Mouse (Mus musculus) layer of hippocampus, adult 8-10 months (tissue): Measurements from ENCODE around the gene Nol4l. TPM values are rescaled to one million over a fixed set of nuclear protein-coding genes. Genes with fewer than 3 reads are reported as not detected.
"Not testable (repeated sequence)": the region's sequence is repeated elsewhere in the genome, so short reads cannot be mapped to it uniquely, and the experiment has no call there.

Source experiments
- DNase-seq, 2 experiments: peaks; one replicate each; pipeline ENCODE4 v3.0.0; 2022; ENCODE audit warnings: low spot score in 2 of 2
- total RNA-seq, 4 experiments: library from RNA; stranded (reverse); gene quantifications; 2 replicates each; pipeline ENCODE4 v1.2.4; 2022

The Nol4l gene
- total RNA-seq, 4 experiments from 2014 or later = 44.4 to 47.8 (median 45.1) TPM

DNA sequence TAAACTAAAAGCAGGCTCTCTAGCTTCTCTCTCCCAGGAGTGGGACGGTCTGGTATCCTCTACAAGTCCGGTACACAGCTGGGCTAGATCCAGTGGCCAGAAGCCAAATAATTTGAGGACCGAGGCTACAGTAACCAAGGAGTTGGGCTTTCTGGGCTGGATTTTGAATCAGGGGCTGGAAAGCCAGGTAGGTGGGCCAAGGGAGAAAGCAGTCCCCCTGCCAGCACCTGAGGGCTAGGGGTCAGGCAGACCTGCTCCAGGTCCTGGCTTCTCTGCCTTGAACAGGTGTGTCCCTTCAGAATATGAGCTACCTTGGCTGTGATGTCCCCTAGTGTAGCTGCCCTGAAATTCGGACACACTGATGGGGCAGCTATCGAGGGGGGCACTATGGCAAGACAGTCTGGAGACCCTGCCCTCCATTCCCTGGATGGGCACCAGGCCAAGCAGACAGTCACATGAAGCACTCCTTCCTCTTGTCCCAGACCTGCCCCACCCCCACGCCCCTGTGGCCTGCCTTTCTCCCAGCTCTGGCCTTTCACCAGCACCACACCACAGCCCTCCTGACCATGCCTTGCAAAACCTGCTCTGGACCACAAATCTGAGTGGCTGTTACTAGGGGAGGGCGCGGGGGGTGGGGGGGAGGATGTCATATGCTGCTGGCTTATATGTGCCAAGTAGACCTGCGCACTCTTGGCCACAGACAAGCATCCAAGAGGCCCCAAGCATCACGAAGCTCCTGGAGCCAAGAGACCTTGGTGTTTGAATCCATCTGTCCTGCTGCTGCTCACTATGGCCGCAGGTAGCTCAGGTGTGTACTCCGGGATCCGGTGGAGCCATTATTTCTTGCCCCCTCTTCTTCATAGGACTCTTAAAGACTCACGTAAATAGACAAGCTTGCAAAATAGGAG is 17.1 kb downstream of the Nol4l start:
- no peak for DNase-seq

DNA sequence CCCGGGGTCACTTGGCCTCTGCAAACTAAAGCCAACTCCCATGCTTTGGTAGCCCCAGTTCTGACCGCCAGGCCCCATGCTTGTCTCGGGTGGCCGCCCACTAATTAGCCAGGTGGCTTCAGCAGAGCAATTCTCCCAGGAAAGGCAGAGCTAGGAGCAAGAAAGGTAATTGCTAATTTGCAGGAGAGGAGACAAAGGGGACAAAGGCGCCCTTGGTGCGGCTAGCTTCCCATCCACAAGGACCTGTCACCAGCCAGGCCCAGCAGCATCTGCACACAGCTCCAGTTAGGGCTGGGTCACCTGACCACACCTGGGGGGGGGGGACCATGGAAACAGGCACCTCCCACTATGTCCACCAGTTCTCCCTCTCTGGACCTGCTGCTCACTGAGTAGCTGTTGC is 18.2 kb downstream of the Nol4l start:
- no peak for DNase-seq

DNA sequence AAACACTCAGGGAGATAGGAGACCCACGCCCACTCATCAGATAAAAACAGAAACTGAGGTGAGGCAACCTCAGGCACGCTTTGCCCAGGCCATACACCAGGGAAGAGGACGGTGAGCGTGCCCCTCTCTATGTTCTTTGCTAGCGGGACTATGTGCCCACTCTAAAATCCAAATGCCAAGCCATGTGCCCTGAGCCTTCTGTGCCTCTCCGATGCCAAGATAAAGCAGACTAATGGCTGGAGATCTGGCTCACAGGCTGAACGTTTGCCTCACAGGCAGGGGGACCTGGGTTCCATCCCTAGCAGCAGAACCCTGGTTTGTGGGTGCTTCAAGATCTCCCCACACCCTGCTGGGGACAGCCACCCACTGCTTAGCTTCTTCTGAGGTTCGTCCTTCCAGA is 19.6 kb downstream of the Nol4l start:
- DNase-seq = no peak

DNA sequence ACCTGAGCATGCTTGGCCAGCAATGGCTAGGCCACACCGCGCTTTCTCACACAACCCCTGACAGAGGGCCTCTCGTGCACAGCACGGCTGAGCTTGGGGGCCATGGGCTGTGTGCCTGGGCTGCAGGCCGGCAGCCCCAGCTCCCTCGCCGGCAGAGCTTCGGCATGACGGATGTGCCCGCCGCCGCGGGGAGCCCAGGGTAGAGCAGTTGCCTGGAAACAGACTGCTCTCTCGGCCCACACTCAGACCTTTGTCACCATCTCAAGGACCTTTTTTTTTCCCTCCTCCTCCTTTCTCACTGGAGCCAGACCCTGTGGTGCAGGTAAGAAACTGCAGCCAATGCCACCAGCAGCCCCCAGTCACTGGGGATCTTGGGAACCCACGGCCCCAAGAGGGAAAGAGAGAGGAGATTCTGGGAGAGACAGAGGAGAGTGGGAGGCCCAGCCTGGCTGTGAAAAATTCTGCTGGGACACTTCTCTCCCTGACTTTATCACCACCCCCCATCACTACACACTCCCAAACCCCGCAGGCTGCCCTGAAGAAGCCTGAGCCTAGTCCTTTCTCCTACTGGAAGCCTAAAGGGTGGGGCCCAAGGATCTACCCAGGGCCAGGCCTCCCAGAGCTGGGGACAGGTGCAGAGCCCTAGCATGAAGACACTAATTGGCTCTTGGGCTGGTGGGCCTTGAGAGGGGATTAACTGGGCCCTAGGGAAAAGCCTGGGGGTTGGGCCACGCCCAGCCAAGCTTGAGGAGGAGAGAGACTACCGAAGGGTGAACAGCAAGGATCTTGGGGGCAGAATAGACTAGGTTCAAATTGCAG is 20.4 kb downstream of the Nol4l start:
- no peak for DNase-seq

DNA sequence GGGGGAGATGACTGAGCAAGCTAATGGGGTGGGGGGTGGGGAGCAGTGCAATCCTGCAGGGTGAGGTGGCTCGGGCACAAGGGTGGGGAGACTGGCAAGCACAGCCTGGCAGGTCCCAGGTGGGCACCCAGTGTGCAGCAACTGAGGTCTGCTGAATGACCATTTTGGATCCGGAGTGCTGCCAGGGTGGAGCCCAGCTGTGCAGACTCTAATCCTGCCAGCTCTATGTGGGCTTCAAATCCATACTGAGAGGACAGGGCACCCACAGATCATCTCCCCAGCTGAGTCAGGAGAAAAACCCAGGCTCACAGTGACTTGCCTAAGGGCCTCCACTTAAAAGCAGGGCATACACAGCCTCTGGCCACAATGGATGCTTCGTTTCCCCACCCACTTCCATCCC is 21.4 kb downstream of the Nol4l start:
- DNase-seq = no peak

DNA sequence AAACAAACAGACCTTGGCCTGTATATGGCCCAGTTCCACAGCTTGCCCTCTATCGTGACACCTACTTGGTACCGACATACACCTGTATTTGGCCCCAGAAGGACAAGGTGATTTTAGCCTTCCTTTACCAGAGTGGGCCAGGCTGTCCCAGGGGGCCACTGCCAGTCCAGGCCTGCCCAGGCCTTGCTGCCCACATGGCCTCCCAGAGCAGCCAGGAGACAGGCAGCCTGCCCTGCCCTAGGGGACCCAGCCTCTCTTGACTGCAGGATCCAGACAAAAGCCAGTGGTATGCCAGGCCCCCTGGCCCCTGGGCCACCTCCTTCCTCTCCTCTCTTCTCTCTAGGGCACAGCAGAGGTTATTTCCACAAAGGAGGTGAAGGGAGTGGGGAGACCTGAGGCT is 21.8 kb downstream of the Nol4l start:
- DNase-seq = no peak

DNA sequence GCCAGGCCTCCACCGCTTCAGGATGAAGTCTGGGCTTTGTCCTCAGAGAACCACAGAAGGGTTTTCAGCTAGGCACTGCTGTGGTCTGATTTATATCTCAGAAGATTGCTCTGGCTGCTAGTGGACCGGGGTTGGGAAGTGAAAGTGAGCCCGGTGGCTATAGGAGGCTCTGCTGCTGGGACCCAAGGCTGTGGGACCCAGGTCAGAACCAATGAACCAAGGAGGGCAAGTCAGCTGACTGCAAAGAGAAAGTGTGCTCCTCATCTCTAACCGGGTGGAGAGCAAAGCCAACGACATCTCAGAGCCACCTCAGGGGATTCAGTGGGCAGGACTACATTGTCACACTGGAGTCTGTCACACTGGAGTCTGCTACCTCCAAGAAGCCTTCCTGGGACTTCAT is 23.4 kb downstream of the Nol4l start:
- no peak for DNase-seq

DNA sequence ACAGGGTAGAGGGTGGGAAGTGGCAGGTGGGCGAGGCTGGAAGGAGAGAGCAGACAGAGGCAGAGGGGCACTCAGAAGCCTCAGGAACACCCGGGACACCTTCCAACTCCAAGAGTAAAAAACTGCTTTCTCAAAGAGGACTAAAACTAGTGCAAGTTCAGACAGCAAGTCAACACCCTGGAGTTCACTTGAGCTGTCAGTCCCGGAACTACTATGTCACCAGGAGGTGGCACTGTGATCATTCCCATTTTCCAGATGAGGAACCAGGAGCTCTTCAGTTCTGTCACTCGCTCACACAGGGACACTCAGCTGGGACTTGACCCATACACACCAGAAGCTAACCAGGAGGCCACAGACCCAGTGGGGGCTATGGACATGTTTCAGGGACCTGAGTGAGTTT is 30.6 kb downstream of the Nol4l start:
- DNase-seq = no peak

DNA sequence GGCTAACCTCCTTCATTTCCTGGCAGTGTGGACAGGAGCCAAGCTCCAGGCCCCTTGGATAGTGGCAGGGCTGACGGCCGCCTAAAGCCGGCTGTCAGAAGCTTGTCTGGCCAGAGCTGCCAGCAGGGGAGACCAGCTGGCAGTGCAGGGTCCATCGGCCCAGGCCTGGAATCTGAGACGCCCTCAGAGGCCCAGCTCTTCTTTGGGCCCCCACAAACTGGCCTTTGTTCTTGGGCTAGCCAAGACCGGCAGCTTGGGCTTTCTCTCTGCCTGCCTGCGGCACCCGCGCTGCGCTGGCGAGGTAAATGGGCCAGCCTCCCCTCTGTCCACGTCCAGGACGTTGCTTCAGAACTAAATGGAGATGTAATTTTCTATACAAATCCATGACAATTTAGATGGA is 32.9 kb downstream of the Nol4l start:
- no peak for DNase-seq

DNA sequence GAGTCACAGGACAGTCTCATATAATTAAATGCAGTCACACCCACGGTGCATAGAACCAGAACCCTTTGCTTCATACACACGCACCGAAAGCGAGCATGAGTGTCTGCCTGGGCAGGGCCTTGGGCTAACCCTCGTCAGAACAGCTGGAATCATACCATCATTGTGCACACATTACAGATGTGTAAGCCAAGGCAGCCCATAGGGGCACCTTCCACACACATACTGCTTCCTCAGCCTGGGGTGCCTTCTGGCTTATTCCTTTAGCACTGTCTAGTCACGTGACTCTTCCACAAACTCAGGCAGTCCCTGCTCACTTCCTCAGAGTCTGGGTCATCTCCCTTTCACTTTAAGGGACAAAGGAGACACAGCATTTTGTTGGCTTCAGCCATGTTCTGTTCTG is 33.5 kb downstream of the Nol4l start:
- no peak for DNase-seq

DNA sequence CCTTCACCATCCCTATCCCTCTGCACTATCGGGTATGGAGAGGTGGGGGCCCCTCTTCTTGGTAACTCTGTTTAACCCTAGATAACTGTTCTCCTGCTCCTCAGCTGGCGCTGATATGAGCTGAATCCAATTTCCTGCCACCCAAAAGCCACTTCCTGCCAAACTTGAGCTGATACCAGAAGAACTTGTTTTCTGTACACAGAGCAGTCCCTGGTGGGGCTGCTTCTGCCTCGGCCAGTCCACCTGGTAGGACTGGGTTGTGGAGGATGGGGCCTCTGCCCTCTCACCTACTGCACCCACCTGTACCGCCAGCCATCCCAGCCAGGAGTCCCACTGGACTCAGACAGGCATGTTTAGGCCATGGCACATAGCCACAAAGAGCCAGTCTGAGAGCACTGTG is 34.0 kb downstream of the Nol4l start:
- DNase-seq = no peak

DNA sequence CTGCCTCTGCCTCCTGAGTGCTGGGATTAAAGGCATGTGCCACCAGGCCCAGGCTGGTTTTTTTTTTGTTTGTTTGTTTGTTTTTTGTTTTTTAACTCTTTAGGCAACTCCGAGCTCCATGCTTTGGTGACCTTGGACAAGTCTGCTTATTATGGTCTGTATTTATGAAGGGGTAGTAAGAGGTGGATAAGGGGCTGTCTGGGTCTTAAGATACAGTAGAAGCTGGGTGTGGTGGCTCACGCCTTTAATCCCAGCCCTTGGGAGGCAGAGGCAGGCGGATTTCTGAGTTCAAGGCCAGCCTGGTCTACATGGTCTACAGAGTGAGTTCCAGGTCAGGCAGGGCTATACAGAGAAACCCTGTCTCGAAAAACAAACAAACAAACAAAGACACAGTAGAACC is 34.4 kb downstream of the Nol4l start:
- DNase-seq = not testable (repeated sequence)

DNA sequence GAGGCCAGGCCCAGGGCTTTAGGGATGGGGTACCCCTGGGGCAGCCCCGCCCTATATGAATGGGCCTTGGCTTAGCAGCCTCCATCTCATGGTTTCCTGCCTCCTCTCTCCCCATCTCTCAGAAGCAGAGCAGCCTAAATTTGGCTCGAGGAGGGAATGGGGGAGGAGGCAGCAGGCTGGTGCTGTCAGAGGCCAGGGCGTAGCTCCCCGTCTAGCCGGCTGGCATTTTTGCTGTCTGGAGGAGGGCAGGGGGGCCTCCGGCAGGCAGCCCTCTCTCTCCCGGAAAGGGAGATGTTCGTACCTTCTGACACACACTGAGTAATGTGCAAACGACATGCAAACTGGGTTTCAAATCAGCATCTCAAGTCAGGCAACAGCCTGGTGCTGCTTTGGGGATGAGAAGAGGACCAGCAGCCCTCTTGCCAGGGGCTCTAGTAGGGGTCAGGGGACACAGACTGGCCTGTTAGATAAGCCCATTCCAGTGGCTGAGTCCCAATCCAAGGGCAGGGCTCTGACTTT is 35.4 kb downstream of the Nol4l start:
- peak in 1 of 2 experiments; percentile 54 for DNase-seq

DNA sequence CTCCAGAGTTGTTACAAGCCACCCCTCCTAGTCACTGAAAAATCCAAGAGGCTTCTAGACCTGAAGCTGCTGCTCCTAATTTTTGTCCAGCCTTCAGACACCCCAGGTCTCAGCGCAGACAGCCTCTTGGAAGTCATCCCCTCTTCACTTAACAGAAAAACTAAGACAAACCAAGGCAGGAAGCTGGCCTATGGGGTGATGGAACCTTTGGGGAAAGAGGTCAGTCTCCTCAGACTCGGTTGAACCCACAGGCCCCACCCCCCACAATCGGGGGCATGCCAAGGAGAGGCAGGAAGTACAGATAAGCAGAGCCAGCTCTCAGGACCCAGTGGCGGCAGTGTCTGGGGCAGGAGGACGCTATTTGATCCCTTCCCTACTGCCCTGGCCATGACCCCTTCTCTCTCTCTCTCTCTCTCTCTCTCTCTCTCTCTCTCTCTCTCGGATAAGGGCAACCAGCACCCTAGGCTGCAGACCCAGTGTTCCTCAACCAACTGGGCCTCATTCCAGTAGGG is 35.9 kb downstream of the Nol4l start:
- DNase-seq = no peak

DNA sequence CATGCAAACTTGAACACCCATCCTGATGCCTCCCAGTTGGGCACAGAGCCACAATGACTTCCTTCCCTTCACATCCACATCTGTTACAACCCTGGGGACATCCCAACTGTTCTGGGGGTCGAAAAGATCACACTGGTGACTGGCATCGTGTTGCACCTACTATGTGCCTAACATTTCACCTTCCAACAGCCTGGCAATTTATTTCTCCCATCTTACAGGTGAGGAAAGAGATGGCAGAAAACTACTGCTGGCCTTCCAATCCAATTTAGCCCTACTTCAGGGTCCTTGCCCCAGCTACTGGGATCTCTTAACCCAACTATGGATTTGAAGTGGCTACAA is 36.4 kb downstream of the Nol4l start:
- no peak for DNase-seq

DNA sequence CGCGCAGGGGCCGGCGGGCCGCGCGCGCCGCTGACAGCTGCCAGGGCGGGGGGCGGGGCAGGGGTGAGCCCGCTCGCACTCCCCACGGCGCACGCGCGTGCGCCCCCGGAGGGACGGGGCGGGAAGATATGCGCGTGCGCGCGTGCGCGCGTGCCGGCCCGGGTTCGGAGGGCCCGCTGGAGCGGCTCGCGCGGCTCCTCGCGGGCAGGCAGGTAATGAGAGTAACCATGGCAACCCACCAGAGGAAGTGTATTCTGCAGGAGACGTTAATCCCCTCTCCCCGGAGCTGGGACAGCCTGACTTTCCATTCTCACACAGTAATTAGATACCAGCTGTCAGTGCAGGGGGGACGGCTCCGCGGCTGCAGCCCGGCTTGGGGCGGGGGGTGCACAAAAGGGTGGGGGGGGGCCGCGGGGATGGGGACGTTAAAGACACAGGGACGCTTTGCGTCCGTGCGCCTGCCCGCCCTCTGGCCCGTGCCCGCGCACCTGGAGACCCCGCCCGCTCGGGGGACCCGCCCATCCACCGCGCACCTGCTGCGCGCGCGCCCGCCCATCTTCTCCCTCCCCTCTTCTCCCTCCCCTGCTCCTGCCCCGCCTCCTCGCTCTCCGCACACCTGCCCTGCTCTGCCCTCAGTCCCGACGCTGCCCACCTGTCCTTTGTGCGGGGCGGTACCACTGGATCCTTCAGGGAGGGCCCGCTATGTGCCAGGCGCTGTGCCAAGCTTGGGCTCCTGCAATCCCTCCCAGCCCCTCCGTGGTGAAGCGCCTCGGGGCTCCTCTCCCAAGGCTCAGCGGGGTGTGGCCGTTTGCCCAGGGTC is 37.0 kb downstream of the Nol4l start, which contains the start of gene 4930404H24Rik:
4930404H24Rik (plus strand) TSS at position 218 of the 820 bp plus-strand sequence.
- DNase-seq = peak in 1 of 2 experiments; percentile 67

DNA sequence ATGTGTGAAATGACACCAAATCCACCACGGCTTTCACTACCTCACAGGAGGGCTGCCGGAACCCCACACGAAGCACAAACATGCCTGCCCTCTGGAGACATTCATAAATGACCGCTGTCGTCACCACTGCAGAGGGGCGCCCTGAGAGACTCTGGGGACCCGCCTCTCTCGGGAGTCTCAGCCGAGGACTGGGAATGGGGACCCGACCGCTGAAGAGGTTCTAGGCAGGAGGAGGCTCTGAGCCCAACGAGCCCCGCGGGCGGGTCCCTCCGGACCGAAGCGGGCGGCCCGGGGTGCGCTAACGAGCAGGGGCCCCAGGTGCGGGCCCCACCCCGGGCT is 37.6 kb downstream of the Nol4l start:
- DNase-seq = no peak

DNA sequence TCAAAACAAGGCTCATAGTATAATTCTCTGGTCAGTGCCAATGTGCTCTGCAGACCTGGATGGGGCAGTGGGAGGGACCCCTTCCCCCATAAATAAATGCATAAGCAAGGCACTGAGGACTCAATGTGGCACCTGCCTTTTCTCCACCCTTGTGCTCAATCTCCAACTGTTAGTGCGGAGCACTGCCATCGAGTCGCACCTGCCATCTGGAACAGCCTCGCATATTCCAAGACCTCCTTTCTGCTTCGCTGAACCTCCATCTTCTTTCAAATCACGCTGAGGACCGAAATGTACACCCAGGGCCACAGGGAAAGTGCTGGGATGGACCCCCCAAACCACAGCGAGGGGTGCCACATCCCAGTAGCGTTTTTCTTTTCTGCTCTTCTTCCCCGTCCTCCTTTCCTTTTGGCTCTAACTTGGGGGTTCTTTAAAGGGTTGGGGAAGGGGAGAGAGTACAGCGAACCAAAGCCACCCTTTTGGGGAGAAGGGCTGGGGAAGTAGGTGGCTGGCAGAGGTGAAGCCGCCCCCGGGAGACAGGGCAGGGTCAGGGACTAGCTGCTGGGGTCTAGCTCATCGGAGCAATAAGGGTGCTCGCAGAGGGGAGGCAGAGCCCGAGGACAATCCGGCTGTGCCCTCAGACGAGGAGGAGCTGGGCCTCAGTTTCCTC is 38.1 kb downstream of the Nol4l start:
- no peak for DNase-seq

DNA sequence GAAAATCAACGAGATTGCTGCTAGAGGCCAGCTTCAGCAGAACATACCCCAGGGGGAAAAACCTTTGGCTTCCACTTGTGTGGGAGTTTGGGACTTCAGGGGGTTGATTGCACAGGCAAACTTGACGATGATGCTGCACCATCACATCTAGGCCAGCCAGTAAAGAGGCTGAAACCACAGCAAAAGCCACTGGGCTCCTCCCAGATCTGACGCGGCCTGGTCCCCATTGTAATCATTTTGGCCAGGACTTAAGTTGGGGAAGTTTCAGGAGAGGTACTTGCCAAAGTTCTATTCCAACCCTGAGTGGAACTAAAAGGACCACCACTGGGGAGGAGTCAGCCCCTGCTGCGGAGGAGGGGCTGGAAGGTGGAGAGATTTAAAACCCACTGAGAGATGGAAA is 38.8 kb downstream of the Nol4l start:
- no peak for DNase-seq

DNA sequence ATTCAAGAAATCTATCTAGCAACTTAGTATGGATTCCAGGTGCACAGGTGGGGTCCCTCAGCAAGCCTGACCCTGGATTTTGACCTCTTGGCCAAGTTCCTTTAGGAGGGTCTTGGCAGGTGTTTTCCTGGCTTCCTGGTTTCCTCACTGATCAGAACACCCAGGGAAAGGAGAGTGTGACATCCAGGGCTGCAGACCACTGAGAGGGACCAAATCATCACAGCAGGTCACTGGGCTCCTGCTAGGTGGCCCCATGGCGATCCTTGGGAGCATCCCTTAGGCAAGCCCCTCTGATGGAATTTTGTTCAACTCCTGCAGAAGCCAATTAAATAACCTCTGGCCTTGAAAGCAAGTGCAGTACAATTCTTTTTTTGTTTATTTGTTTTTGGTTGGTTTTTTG is 39.7 kb downstream of the Nol4l start:
- DNase-seq = no peak

DNA sequence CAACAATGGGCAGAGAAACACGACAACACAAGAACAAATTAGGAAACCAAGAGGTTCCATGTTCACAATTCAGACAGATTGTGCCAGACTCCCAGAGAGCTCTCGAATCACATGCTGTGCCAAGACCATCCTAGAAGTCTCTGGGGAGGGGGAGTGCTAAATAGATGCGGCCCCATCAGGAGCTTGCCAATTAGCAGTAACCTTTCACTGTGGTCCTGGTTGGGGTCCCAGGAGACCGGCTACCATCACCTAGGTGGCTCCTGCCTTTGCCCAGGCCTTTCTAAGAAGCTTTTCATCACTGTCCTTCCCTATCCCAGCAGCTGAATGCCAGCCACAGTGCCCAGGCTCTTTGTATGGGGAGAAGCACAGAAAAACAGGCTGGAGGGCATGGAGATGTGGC is 45.7 kb downstream of the Nol4l start:
- no peak for DNase-seq
